Mouse (Mus musculus) thymus, postnatal 25 days (tissue): ENCODE results near the gene Myl4.

ENCODE experiments used
- DNase-seq: peaks from one replicate; pipeline ENCODE4 v3.0.0; 2022

The Myl4 gene

DNA sequence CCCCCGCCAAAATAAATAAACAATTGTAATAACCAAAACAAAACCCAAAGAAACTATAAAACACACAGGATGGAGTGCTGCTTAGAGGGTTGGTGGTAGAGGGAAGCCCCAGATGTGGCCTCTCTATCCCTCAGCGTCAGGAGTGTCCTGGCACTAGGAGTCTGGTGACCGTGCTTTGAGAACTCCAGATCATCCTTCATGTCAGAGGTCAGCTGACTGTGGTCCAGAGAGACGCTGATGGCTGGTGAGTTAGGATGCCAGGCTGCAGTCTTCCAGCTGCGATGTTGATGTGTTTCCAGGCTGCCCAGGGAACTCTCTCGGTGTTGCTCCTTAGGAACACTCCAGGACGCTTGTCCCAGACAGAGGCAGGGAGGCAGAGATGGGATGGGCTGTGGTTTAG is 21.6 kb downstream of the Myl4 start:
- DNase-seq, result no peak

DNA sequence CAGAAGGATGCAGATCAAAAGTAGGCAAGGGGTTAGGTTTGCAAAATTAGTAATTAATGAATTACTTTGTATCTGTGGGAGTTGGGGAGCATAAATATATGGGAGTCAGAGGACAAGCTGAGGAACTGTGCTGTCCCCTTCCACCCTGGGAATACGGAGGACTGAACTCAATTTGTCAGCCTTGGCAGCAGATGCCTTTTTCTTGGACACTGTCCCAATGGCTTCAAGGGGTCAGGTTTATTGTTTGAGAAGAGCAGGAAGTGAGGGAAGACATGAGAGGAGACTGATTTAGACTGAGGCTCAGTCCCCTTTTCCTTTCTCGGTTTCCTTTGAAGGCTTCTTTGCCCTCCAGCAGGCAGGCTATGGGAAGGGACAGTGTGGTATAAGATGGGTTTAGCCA is 22.1 kb downstream of the Myl4 start:
- no peak for DNase-seq

DNA sequence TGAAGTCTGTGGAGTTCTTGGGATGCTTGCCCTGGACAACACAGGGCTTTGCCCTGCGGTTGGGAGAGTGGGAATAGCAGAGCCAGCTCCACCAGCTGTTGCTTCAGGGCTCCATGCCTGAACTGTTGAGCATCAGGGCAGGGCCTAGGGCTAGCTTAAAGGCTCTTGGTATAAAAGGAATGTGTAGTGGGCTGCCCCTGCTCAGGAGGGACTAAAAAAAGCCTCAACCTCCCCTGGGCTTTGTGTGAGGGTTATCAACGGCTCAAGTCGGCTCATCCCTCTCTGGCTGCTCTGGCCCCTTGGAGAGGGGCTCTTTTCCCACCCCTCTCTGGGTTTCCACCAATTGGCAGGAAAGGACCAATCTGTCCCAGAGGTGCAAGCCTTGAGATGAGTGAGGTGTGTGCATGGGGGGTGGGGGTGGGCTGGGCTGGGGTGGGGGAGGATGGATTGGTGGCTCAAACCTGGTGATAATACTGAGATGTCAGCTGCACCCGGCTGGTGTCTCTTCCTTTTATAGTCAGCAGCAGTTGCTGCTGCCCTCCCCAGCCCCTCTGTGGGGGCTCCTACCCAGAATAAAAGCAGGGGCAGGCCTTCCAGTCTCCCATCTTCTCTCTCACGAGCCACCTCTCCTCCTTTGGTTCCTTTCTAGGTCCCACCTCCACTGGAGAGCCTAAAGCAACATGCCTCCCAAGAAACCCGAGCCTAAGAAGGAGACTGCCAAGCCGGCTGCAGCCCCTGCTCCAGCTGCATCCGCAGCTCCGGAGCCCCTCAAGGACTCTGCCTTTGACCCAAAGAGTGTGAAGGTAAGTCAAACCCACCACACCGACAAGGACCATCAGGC is 26.5 kb downstream of the Myl4 start:
- no peak for DNase-seq

DNA sequence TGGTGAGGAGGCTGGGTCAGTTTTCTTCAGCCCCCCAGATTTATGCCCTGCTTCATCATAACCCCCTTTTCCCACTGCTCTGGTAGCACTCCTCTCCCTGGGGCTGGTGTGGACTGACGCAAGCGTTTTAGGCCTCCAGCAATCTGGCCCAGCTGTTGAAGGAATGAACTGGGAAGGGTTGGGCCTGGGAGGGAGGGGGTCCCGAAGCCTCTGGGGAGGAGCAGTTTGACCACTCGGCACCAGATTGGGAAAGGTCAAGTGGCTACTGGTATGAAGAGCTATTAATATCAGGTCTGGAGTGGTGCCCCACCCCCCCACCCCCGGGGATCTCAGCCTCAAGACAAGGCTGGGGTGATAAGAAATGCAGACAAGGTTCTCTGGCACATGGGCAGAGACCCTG is 27.6 kb downstream of the Myl4 start:
- no peak for DNase-seq

DNA sequence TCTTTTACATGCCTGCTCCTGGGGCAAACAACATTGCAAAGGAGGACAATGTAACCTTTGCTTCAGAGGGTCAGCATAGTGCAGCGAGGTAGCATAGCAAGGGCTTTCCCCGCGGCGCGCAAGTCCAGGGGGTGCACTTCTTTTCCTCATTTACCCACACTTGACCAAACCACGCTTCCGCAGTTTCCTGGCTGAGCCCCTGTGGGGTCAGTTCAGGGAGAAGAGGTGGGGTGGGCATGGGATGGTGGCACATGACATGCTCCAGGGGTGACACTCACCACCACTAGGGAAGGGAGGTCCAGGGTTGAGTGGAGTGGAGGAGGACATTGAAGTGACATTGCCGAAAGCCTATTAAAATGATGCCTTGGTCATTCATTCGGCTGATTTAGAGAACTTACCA is 28.6 kb downstream of the Myl4 start:
- no peak for DNase-seq

DNA sequence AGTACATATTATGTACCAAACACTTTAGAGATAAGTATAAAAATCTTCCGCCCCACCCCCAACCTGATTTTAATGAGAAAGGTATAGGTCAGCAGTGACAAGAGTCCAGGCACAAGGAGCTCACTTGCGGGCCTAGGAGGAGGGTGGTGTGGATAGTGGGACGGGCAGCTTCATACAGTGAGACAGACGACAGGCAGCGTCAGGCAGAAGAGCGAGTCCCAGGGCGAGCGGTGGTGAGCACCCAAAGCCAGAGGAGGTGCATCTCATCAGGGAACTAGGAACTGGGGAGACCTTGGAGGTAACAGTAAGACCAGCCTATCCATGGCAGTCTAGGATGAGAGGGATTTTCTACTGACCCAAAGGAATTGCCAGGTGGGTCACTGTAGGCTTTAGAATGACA is 29.1 kb downstream of the Myl4 start:
- DNase-seq, result no peak

DNA sequence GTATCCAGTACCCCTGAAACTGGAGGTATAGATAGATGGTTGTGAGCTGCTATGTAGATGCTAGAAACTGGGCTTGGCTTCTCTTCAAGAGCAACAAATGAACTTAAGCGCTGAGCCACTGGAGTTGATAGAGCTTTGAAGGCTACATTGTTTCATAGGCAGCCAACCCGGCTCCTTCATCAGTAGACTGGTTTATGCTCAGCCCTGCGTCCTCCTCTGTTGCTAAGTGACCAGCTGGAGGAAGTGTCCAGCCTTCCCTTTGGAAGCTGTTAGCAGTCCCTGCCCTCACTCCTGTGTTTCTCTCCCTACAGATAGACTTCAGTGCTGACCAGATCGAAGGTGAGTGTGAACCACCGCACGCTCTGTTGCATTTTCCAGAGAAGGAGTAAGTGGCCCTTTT is 29.6 kb downstream of the Myl4 start:
- DNase-seq, result no peak

DNA sequence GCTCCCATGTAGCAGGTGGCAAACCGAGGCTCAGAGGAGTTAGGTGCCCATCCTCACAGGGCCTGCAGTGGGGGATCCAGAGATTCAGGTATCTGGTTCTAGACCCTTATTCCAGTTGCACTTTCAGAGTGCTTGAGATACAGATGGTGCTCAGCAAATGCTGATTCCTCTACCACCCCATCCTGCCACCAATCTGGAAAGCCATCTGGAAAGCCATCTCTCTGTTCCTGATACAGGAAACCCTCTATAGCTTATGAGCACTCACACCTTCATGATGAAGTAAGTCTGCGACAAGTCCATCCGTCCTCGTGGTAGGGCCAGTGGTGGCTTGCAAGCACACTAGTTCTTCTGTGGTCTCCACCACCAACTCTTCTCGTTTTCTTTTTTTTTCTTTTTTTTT is 30.1 kb downstream of the Myl4 start:
- DNase-seq, result no peak

DNA sequence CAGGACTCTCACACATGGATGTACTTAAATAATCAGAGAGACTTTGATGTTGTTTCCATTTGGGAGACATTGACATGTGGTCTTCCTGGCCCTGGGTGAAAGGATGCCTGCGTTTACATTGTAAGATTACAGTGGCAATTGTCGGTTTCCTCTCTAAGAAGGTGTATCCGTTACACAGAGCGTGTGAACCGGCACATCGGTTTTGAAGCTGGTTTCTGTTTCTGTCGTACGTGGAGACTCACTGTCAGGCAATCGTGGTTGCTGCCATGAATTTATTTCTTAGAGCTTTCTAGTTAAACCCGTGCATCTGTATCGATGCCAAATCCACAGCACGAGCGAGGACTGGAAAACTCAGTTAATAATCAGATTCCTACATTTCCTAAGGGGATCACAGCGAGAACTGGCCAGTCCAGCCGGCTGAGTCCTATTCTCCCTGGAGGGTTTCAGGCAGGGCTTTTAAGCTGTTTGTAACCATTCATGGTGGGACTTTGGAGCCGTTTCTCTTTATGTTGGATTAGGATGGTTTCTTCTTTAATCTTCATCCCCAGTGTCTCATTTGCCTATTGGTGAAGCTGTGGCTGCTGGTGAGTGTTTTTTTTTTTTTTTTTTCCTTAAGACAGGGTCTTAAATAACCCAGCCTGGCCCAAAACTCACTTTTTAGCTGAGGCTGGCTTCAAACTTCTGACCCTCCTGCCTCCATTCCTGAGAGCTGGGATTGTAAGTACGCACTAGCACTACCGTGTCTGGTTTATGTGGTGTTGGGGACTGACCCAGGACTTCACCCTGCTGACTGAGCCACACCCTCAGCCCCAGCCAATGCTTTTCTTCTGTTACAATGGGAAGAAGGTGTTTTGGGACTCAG is 31.2 kb downstream of the Myl4 start:
- DNase-seq, result peak; percentile 40

DNA sequence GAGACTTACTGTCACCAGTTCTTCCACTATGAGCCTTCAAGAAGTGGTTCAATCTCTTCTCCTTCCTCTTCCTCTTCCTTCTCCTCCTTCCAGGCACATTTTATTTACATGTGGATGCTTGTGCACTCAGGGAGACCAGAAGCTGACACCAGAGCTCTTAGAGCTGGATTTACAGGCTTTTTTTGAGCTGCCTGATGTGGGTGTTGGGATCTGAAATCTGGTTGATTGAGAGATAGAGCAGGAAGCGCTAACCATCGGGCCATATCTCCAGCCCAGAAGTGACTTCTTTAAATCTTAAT is 31.8 kb downstream of the Myl4 start:
- no peak for DNase-seq

DNA sequence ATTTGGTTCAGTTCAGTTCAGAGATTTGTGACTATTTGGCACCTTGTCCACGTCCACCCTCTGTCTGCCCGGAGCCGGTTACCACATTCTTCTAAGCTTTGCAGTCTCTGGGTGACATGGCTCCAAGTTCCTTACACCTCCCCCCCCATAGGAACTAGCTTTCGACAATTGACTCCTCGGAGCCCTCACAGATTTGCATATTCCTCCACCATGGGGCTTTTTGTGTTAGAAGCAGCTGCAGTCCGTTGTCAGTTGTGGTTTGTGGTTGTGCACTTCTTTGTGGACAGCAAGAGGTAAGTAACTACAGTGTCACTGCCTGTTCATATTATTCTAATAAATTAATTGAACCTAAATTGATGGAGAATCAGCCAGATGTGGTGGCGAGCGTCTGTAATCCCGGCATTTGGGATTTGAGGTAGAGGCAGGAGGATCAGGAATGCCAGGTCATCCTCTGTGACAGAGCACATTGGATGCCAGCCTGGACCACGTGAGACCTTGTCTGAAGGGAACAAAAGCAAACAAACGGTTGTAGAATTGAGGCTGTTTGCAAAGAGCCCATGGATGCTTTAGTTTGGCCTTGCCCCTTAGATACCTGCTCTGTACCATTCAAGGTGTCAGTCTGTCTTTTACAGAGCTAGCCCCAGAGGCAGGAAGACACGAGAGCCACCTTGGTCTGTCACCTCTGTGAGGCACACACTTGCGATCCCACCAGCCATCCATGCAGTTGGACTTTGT is 32.3 kb downstream of the Myl4 start:
- no peak for DNase-seq

DNA sequence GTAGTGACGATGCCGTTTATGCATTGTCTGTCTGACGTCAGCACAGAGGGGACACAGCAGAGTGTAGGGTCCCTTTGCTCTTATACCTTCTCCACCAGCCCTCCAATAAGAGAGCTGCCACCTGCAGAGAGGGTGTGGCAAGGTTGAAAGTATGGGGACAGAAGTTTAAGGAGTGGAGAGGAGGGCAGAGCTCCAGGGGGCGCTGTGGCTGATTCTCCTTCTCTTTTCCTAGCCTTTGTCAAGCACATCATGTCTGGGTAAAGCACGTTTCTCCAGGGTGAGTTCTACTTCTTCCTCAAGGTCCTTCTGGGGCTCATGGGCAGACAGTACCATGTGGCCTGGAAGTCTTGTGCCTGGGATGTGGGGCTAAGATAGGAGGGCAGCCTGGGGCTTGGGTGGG is 35.0 kb downstream of the Myl4 start:
- no peak for DNase-seq

DNA sequence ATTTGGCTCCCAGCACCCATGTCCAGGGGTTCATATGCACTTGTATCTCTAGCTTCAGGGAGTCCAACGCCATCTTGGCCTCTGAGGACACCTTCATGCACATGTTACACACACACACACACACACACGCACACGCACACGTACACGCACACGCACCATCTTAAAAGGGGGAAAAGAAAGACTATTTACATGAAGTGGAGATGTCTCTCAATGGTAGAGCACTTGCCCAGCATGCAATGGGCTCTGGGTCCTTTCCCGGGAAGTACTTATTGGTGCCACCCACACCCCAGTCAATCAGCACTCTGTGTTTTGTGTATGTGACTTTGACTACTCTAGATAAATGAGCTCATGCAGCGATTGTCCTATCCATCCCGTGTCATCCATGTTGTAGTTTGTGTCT is 37.4 kb downstream of the Myl4 start:
- DNase-seq, result no peak

DNA sequence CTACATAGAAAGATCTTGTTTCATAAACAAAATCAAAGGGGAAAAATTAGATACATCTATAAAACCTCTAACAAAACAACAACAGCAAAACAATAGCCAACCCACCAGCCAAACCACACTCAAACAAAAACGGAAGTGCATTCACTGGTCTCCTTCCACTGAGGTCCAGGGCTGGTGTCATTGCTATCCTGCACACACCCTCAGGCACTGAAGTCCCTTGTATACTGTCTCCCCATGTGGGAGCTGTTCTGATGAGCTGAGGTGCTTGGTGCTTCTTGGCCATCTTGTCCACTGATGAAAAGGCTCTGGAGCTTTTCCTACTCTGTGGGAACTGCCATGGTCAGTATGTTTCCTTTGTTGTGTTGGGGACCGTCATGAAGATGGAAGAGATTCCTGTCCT is 38.0 kb downstream of the Myl4 start:
- DNase-seq, result no peak

DNA sequence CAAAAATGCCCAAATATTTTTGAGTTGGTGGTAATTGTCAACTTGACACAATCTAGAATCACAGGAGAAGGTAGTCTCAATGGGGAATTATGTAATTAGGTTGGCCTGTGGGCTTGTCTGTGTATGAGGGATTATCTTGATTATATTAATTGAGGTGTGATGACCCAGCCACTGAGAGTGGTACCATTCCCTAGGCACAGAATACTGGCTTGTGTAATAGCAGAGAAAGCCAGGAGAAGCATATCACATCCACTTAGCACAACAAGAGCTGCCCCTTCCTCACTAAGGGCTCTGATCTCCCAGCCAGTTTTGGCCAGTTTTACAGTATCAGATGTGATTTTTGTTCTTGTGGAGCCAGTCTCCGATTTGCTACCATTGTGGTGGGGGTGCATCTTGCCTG is 39.1 kb downstream of the Myl4 start:
- no peak for DNase-seq

DNA sequence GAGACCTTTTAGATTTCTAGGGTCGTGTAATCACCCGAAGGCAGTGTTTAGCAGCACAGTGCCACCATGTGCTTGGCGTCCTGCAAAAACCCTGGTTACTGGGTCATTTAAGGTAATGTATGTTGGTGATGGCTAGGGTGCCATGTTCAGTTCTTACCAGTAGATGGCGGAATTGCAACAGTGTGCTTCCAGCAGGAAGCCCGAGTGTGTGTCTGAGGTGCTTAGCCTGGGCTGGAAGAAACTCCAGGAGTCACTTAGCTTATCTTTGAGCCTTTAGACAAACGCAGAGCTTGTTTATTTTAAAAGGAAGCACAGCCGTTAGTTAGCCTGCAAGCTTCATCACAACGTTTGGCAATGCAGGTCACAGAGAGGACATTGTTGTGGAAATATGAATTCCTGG is 39.7 kb downstream of the Myl4 start:
- DNase-seq, result peak; percentile 81

DNA sequence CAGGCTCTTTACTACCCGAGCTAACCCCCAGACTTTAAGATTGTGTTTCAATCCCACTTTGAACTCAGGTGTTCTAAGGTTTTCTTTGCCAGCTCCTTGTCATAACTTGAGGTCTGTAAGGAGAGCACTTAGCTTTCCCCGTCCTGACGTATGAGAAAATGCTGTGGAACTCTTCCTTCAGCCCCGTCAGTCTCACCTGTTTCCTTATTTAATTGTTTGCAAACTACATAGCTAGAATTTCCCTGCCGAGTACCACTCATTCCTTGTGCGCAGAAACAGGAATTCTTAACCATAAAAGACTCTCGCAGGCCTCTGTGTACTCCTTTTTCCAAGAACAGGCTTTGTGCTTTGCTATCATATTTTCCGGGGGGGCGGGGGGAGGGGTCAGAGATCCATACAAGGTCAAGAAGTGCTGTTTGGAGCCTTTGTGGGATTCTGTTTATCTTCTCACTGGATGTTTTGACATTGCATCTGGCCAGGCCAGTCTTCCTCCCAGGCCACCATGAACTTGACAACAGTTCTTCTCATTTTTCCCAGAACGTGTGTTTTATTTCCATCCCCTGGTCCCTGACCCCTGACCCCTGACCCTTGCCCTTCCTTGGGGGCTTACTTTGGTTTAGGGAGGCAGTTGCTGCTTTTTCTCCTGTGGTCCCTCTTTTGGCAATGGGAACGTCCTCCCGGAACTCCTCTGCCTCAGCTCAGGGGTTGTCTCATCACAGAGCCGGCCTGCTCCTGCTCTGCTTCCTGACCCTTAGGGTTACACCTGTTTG is 41.8 kb downstream of the Myl4 start:
- no peak for DNase-seq

DNA sequence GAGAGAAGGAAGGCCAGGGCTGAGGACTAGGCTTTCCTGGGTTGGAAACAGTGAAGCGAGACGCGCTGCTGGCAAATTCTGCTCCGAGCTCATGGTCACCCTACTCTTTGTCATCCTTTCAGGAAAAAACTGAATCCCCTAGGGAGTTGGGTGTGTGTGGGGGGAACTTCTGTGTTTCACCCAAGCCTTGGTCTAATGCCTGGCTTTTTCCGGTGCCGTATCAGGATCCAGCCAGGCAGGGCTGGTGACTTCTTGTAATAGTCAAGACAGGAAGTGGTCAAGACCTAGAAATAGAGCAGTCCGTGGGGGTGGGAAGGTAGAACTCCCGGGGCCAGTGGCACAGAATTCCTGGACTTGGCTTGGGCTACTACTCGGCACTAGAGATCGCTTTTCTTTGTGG is 45.9 kb downstream of the Myl4 start:
- DNase-seq, result no peak

DNA sequence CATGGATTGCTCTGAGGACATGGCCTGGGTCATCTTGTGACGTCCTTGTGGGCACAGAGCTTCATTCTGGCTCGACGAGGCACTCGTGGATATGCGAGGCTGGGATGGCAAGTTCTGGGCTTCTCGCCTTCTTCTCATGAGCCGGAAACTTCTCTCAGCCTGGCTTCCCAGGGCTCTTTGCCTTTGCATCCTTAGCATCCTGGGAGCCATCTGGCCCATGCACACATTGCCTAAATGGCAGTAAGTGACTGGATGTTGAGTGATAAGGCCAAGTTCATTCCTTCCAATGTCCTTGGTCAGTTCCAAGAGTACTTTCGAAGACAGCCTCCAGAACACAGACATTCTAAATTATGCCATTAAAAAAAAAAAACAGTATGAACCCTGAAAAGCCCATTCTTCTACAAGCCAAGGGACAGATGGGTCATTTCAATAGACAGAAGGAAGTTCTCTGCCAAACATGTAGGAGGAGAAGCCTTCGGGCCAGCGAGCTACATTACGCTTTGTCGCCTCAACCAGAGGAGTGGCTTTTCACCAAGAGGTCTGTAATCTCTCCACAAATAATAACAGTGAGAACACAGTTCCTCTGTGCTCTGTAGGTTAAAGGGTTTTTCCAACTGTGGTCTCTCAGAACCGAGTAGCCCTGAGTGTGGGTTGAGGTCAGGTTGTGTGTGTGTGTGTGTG is 48.9 kb downstream of the Myl4 start:
- no peak for DNase-seq

DNA sequence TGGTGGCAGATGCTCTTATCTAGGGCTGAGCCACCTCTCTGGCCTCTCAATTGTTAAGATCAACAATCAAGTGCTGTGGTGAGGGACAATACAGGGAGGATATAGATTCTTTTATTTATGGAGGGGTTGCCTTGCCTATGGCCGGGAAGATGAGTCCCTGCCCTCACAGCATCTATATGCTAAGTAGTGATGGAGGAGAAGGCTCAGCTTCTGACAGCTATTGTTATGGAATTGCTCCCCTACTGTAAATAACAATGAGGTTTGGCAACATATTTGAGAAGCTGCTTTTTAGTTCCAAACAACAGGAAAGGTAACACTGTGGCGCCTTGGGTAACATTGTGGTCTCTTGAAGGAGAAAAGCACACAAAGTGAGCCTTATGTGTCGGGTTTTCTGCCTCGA is 50.2 kb downstream of the Myl4 start:
- DNase-seq, result no peak

DNA sequence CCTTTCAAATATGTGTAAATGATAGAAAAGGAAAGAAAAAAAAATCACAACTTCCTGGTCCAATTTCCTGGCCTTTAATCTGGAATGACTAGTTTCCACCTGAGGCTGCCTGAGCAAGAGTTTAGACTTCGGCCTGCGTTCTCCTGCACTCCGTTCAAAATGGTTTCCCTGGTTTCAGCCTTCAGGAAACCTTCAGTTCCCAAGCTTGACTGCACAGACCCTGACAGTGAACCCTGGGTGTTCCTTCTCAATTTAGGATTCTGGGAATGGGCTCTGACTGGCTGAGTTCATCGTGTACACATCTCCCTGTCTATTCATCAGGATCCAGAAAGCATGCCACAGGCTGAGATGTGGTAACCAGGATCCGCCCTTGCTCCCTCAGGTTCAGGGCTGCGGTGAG is 53.7 kb downstream of the Myl4 start:
- no peak for DNase-seq

DNA sequence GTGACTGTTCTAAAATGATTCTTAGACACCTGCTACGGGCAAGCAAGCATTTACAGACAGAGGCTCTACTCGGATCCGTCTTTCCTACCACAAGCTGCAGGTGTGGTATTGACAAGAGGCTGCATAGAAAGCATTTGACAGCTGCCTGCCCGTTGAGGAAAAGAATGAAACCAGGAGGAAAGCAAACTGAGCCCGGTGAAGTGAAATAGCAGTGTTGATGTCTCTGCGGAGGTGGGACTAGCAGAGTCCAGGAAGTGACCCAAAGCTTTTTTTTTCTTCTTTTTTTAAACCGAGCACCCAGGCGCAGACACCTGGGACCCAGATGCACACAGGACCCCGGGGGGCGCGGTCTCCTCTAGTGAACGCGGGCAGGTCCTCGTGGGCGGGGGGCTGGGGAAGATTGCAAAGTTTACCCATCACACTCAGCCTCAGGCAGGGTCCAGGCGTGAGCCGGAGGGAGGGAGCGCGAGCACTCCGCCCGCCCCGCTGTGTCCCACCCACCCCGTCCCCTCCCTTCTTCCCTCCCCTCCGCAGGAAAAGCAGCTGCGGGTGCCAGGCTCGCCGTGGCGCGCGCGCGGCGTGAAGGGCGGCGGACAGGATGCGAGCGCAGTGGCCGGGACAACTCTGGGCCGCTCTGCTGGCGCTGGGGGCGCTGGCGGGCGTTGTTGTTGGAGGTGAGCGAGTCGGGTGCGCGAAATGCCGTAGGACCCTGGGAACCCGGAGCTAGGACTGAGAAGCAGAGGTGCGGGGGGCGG is 57.2 kb downstream of the Myl4 start, which contains the start of gene Itgb3:
TSS of gene Itgb3 (plus strand) at position 510 of the 755 bp plus-strand sequence.
- DNase-seq, result peak; percentile 73
